Mouse (Mus musculus): Measurements from ENCODE around the gene Wrap73. TPM values are rescaled to one million over a fixed set of nuclear protein-coding genes. Genes with fewer than 3 reads are reported as not detected.

Wrap73 gene
- polyA plus RNA-seq, 1 experiment from 2014 or later, result 22.1 TPM

DNA sequence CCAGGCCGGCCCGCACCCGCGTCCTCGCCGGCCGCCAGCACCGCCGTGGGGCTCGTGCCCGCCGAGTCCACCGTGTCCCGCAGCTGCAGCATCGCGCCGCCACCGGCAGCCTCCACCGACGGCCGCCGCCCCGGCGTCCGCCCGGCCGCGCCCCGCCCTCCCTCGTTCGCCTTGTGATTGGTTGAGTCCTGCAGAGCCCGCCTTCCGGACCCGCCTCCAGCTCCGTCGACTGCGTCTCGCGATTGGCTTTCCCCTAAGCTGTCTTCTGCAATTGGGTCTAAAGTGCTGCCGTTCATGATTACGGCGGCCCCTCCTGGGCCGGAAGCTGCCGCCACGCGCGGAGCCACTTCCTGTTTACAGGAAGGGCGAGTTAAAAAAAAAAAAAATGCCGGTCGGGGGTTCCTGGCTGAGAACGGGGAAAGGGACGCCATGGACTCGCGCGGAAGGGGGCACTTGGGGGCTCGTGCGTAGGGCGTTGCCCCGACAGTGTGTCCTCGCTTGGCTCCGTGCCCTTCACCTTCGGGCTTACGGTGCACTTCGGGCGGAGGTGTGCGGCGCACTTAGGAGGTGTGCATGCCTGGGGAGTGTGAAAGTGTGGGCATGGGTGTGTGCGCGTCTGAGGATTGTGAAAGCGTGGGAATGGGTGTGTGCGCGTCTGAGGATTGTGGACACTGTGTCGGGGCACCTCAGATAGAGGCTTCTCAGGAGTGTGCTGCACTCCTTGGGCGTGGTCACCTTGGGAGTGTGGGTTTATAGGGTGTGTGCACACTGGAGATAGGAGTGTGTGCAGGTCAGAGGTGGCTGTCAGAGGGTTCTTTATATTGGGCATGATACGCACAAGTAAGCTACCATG, 18.6 kb downstream of the Wrap73 start, which contains the start of gene Tprgl:
Gene Tprgl, minus strand, starts transcription at position 129 of the 853 bp plus-strand sequence.
- peaks cover 15% of the 10 kb centered on the region for H3K4me1 ChIP-seq (ENCODE audit: control insufficient read depth, insufficient read depth, low read length)
- no peaks in the 10 kb centered on the region for H3K27me3 ChIP-seq (ENCODE audit: control insufficient read depth, insufficient read depth, low read length)
- H3K9me3 ChIP-seq (replicated peaks; ENCODE audit: control insufficient read depth, low read length), result no peaks in the 10 kb centered on the region
- H3K36me3 ChIP-seq (ENCODE audit: control insufficient read depth, insufficient read depth, low read length), result peaks cover 16% of the 10 kb centered on the region
- peak; percentile 92 for ATAC-seq (replicated peaks; ENCODE audit: insufficient number of reproducible peaks, low FRiP score, low TSS enrichment)
- H3K9ac ChIP-seq (ENCODE audit: low read depth, low read length), result peak within 1 kb of the TSS; percentile 87
- WGBS (ENCODE audit: insufficient replicate concordance), result 1% methylated on average over 58 of the region's 75 CpGs
- peak within 1 kb of the TSS; percentile 87 for H3K4me2 ChIP-seq
- peak within 1 kb of the TSS; percentile 84 for H3K27ac ChIP-seq (ENCODE audit: low read depth, low read length)
- H3K4me3 ChIP-seq (ENCODE audit: low read depth, low read length), result peak within 1 kb of the TSS; percentile 94

DNA sequence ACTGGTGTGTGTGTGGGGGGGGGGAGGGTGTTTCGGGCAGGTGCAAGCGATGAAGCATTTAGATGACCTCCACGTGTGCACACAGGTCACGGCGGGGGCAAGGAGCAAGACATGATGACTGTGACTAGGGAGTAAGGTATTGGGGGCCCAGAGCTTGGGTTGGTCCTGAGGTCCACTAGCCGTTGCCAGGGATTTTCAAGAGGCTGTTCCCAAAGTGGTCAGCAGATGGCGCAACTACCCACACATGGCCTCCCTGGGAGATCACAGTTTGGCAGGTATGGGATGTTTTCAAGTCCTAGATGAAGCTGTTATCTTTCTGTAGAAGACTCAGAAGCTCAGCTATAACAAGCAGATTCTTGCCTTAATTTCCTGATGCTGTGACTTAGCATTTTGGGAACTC, 21.1 kb downstream of the Wrap73 start:
- Histone ChIP-seq H3K27me3 (ENCODE audit: control insufficient read depth, insufficient read depth, low read length) (peaks cover under 1% of the 10 kb centered on the region; the same call in 1 of the 2 replicates), H3K4me2 (no peak overlapping the region), H3K36me3 (ENCODE audit: control insufficient read depth, insufficient read depth, low read length) (no peaks in the 10 kb centered on the region), H3K27ac (ENCODE audit: low read depth, low read length) (no peak overlapping the region), H3K4me1 (ENCODE audit: control insufficient read depth, insufficient read depth, low read length) (peaks cover 15% of the 10 kb centered on the region), H3K9ac (ENCODE audit: low read depth, low read length) (no peak overlapping the region), H3K9me3 (replicated peaks; ENCODE audit: control insufficient read depth, low read length) (no peaks in the 10 kb centered on the region), H3K4me3 (ENCODE audit: low read depth, low read length) (no peak overlapping the region)
- 15% methylated on average over 7 of the region's 7 CpGs for WGBS (ENCODE audit: insufficient replicate concordance)
- ATAC-seq (replicated peaks; ENCODE audit: insufficient number of reproducible peaks, low FRiP score, low TSS enrichment), result no peak

DNA sequence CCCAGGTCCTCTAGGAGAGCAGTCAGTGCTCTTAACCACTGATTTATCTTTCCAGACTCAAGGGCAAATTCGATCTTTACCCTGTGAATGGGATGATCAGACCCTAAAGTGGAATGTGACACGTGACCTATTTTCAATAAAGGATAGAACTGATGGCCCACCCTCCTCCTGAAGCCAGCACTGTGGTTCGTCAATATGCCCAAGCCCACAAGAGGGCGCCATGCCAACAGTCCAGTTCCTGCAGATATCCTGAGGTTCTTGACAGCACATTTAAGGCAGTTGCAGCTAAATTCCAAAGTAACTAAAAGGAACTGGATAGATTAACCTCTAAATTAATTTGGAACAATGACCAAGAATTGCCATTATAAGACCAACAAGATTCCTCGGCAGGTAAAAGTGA, 24.9 kb downstream of the Wrap73 start:
- 22% methylated on average over 5 of the region's 5 CpGs for WGBS (ENCODE audit: insufficient replicate concordance)
- Histone ChIP-seq H3K4me2 (no peak overlapping the region), H3K9ac (ENCODE audit: low read depth, low read length) (no peak overlapping the region), H3K36me3 (ENCODE audit: control insufficient read depth, insufficient read depth, low read length) (no peaks in the 10 kb centered on the region), H3K27me3 (ENCODE audit: control insufficient read depth, insufficient read depth, low read length) (peaks cover 38% of the 10 kb centered on the region), H3K4me3 (ENCODE audit: low read depth, low read length) (no peak overlapping the region), H3K9me3 (replicated peaks; ENCODE audit: control insufficient read depth, low read length) (no peaks in the 10 kb centered on the region), H3K4me1 (ENCODE audit: control insufficient read depth, insufficient read depth, low read length) (peaks cover 19% of the 10 kb centered on the region), H3K27ac (ENCODE audit: low read depth, low read length) (no peak overlapping the region)
- ATAC-seq (replicated peaks; ENCODE audit: insufficient number of reproducible peaks, low FRiP score, low TSS enrichment), result no peak

DNA sequence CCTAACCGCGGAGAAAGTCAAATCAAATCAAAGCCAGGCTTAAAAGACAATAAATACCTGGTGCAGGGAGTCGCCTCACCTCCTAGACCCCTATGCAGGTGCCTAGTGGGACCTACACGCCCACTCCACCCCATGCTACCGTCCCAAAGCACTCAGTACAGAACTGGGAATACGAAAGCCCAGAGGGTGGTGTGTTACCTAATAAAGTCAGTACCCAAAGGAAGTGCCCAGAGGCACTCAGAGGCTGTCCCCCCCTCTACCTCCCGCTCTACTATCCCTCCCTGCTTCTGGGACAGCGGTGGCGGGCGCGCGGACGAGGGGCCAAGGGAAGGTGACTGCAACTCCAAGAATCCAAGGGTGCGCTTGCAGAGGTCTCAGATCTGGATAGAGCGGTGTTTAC, 27.8 kb downstream of the Wrap73 start:
- no peak overlapping the region for H3K27ac ChIP-seq (ENCODE audit: low read depth, low read length)
- H3K4me3 ChIP-seq (ENCODE audit: low read depth, low read length), result peak overlapping the region; percentile 54
- H3K27me3 ChIP-seq (ENCODE audit: control insufficient read depth, insufficient read depth, low read length), result peaks cover 64% of the 10 kb centered on the region
- peak overlapping the region; percentile 96 for H3K4me2 ChIP-seq
- peaks cover 21% of the 10 kb centered on the region for H3K4me1 ChIP-seq (ENCODE audit: control insufficient read depth, insufficient read depth, low read length)
- H3K9ac ChIP-seq (ENCODE audit: low read depth, low read length), result no peak overlapping the region
- WGBS (ENCODE audit: insufficient replicate concordance), result 3% methylated on average over 15 of the region's 15 CpGs
- H3K9me3 ChIP-seq (replicated peaks; ENCODE audit: control insufficient read depth, low read length), result no peaks in the 10 kb centered on the region
- no peaks in the 10 kb centered on the region for H3K36me3 ChIP-seq (ENCODE audit: control insufficient read depth, insufficient read depth, low read length)
- ATAC-seq (replicated peaks; ENCODE audit: insufficient number of reproducible peaks, low FRiP score, low TSS enrichment), result no peak

DNA sequence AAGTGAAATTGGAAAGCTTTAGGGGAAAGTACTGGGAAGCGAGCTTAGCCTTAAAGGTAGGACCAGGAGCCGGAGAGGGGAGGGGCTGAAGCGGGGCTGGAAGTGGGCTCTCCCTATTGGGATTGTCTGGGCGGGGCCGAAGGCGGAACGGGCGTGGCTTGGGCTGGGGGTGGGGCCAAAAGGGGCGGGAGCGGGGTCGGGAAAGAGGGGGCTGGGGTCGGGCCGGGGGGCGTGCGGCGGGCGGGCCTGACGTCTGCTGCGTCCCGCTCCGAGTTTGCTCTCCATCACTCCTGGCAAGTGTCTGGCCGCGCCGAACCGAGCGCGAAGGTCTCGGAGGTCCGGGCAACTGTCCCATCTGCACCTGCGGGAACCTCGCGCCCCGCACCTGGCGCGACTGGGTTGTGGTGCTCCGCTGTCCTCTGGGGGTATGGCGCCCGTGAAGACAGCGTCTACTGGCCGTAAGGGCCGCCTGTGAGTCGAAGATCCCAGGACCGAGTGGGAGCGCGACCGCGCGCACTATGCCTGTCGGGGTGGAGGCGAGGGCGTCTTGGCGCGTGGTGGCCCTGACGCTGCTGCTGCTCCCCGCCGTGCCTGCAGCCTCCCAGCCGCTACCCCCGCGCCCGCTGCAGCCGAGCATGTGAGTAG, 28.5 kb downstream of the Wrap73 start, which contains the start of gene Megf6:
Gene Megf6, plus strand, starts transcription at position 225 of the 645 bp plus-strand sequence.
- H3K27ac ChIP-seq (ENCODE audit: low read depth, low read length), result no peak within 1 kb of the TSS
- WGBS (ENCODE audit: insufficient replicate concordance), result under 1% methylated on average over 41 of the region's 61 CpGs
- peak within 1 kb of the TSS; percentile 54 for H3K4me3 ChIP-seq (ENCODE audit: low read depth, low read length)

DNA sequence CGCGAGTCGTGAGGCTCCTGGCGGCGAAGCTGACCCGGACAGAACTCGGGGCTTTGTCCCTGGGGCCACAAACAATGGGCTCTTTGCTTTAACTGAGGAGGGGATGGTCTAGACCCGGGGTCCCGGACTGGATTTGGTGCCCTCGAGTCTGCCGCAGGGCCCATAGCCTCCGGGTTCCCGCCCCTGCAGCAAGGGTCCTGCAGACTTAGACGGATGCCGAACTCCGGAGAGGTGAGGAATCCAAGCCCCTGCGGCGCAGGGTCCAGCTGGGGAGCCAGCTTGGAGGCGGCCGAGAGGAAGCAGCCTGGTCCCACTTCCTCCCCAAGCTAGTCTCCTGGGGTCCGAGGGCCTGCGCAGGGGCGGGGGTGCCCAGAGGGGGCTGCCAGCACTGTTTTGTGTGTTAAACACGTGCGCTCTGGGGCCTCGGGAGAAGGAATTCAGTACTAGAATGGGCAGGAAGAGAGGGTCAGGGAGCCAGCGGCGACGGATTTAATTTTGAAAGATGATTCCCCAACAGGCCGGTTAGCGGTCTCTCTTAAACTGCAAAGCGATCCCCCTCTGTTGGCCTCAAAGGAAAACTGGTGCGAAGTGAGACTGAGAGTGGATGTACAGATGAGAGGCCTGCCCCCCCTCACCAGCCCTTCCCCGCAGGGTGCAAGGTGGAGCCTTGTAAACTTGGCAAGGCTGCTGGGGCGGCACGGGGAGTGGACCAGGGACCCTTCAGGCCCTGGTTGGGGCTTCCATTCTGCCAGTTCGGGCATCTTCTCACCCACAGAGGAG, 29.2 kb downstream of the Wrap73 start:
- Histone ChIP-seq H3K36me3 (ENCODE audit: control insufficient read depth, insufficient read depth, low read length) (no peaks in the 10 kb centered on the region), H3K27me3 (ENCODE audit: control insufficient read depth, insufficient read depth, low read length) (peaks cover 65% of the 10 kb centered on the region), H3K4me2 (peak overlapping the region; percentile 96), H3K27ac (ENCODE audit: low read depth, low read length) (no peak overlapping the region), H3K9ac (ENCODE audit: low read depth, low read length) (peak overlapping the region; percentile 65), H3K9me3 (replicated peaks; ENCODE audit: control insufficient read depth, low read length) (no peaks in the 10 kb centered on the region), H3K4me1 (ENCODE audit: control insufficient read depth, insufficient read depth, low read length) (peaks cover 21% of the 10 kb centered on the region), H3K4me3 (ENCODE audit: low read depth, low read length) (peak overlapping the region; percentile 54)
- ATAC-seq (replicated peaks; ENCODE audit: insufficient number of reproducible peaks, low FRiP score, low TSS enrichment), result 0 out of 2 replicates have a peak, but pooled peaks have one; percentile 19
- 2% methylated on average over 37 of the region's 37 CpGs for WGBS (ENCODE audit: insufficient replicate concordance)

More for the DNA sequence above, 28.5 kb downstream of the Wrap73 start, which contains the start of gene Megf6:
- H3K36me3 ChIP-seq (ENCODE audit: control insufficient read depth, insufficient read depth, low read length), result no peaks in the 10 kb centered on the region
- H3K4me1 ChIP-seq (ENCODE audit: control insufficient read depth, insufficient read depth, low read length), result peaks cover 21% of the 10 kb centered on the region
- no peaks in the 10 kb centered on the region for H3K9me3 ChIP-seq (replicated peaks; ENCODE audit: control insufficient read depth, low read length)
- H3K4me2 ChIP-seq, result peak within 1 kb of the TSS; percentile 96
- H3K9ac ChIP-seq (ENCODE audit: low read depth, low read length), result peak within 1 kb of the TSS; percentile 65
- ATAC-seq (replicated peaks; ENCODE audit: insufficient number of reproducible peaks, low FRiP score, low TSS enrichment), result peak; percentile 59; the same call in 1 of the 2 replicates
- H3K27me3 ChIP-seq (ENCODE audit: control insufficient read depth, insufficient read depth, low read length), result peaks cover 65% of the 10 kb centered on the region

DNA sequence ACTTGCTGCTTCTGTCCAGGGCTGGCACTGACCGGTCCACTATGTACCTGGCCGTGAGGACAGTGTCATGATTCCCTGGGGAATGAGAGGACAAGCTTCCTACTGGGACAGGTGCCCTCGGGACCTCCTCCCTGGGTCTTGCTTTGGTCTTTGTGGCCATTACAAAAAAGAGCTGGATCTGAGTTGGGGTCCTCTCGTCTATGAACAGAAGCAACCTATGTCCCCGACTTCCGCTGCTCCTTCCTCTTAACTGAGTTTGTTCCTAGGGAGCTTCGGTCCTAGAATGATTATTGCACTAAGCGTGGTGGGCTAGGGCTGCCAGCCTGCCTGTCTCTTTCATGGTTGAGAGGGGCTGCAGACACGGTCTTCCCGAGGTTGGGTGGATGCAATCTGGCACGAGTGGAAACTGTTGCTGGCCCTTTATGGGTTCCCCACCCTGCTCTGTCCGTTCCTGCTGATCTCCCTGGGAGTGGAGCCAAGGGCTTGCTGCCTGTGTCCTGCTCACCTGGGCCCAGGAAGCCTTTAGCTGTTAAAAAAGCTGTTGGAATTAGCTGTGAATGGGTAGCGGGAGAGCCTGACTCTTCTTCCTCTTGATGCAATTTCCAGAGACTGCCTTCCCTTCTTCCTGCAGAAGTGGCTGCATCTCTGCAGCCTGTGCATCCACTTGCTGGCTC, 29.9 kb downstream of the Wrap73 start:
- Histone ChIP-seq H3K4me1 (ENCODE audit: control insufficient read depth, insufficient read depth, low read length) (peaks cover 21% of the 10 kb centered on the region), H3K36me3 (ENCODE audit: control insufficient read depth, insufficient read depth, low read length) (no peaks in the 10 kb centered on the region), H3K27me3 (ENCODE audit: control insufficient read depth, insufficient read depth, low read length) (peaks cover 65% of the 10 kb centered on the region), H3K9ac (ENCODE audit: low read depth, low read length) (no peak overlapping the region), H3K27ac (ENCODE audit: low read depth, low read length) (no peak overlapping the region), H3K4me2 (peak overlapping the region; percentile 96), H3K4me3 (ENCODE audit: low read depth, low read length) (peak overlapping the region; percentile 54), H3K9me3 (replicated peaks; ENCODE audit: control insufficient read depth, low read length) (no peaks in the 10 kb centered on the region)
- ATAC-seq (replicated peaks; ENCODE audit: insufficient number of reproducible peaks, low FRiP score, low TSS enrichment), result no peak
- 33% methylated on average over 13 of the region's 13 CpGs for whole genome bisulfite sequencing (ENCODE audit: insufficient replicate concordance)

DNA sequence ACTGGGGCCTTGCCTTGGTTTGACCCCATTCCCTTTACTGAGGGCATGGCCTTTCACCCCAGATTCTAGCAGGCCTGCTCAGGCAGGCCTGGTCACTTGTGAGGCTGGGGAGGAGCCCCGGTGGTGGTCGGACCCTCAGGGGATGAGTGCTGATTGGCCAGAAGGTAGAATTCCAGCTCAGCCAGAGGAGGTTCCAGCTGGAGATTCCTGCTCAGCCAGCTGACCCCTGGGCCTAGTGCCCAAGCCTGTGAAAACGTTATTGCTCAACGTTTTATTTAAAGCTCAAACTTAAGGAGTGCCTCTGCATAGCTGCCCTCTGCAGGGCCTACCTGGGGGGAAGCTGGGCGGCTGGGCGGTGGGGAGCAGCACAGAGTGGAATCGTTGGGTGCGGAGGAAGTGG, 35.1 kb downstream of the Wrap73 start:
- Histone ChIP-seq H3K4me3 (ENCODE audit: low read depth, low read length) (no peak overlapping the region), H3K9ac (ENCODE audit: low read depth, low read length) (no peak overlapping the region), H3K36me3 (ENCODE audit: control insufficient read depth, insufficient read depth, low read length) (no peaks in the 10 kb centered on the region), H3K27me3 (ENCODE audit: control insufficient read depth, insufficient read depth, low read length) (peaks cover 26% of the 10 kb centered on the region), H3K4me2 (no peak overlapping the region), H3K27ac (ENCODE audit: low read depth, low read length) (no peak overlapping the region), H3K4me1 (ENCODE audit: control insufficient read depth, insufficient read depth, low read length) (peaks cover under 1% of the 10 kb centered on the region; the same call in 1 of the 2 replicates), H3K9me3 (replicated peaks; ENCODE audit: control insufficient read depth, low read length) (no peaks in the 10 kb centered on the region)
- ATAC-seq (replicated peaks; ENCODE audit: insufficient number of reproducible peaks, low FRiP score, low TSS enrichment), result no peak
- 53% methylated on average over 8 of the region's 8 CpGs for WGBS (ENCODE audit: insufficient replicate concordance)

Data from heart, embryonic 11.5 days (tissue).